Mouse (Mus musculus) E14TG2a.4 (cell line): Measurements from ENCODE around the gene Slc5a10.

Experiments
- H3K27me3 ChIP-seq: 2 replicates; pipeline ENCODE4 v1.6.1; 2014; ENCODE audit warnings: low read length, control low read depth; ENCODE audit not compliant: insufficient read depth
- H3K36me3 ChIP-seq: 2 replicates; pipeline ENCODE4 v1.6.1; 2014; ENCODE audit warnings: low read length, control low read depth; ENCODE audit not compliant: insufficient read depth
- H3K4me1 ChIP-seq: replicated peaks from 2 replicates; pipeline ENCODE4 v1.6.1; 2014; ENCODE audit warnings: low read depth, low read length, control low read depth
- H3K4me3 ChIP-seq: replicated peaks from 2 replicates; pipeline ENCODE4 v1.5.1; 2014; ENCODE audit warnings: mild to moderate bottlenecking, low read length
- H3K9me3 ChIP-seq: 2 replicates; pipeline ENCODE4 v1.6.1; 2014; ENCODE audit warnings: low read length, control low read depth
- CTCF ChIP-seq: conservative IDR thresholded peaks from 2 replicates; pipeline ENCODE4 v1.5.1; 2014; ENCODE audit warnings: low read length
- NANOG ChIP-seq: IDR thresholded peaks from 2 replicates; pipeline ENCODE4 v1.6.1; 2014; ENCODE audit warnings: borderline replicate concordance, low read length, mixed read lengths
- POU5F1 ChIP-seq: IDR thresholded peaks from 2 replicates; pipeline ENCODE4 v1.6.1; 2014; ENCODE audit warnings: low read length, borderline replicate concordance

Gene Slc5a10

DNA sequence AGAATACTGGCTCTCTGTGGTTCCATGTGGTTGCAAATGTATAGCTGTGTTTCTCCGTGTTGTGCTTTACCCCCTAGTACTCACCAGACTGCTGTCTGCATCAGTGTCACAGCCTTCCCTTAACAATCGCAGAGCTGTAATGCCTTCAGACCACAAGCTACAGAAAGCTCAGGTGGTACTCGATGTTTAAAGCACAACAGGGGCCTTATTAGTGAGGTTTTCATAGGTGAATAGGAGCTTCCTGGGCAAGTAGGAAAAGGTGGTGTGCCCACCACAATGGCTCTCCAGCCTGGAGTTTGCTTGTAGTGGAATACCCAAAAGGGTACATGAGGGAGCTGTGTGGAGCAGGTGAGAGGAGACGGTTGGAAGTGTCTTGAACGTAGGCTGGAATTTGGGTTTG lies 68.4 kb downstream of the Slc5a10 start:
- peaks cover 31% of the 10 kb centered on the region for H3K27me3 ChIP-seq
- no peaks in the 10 kb centered on the region for H3K9me3 ChIP-seq
- TF ChIP-seq CTCF (no peak), NANOG (no peak), POU5F1 (no peak)
- H3K4me3 ChIP-seq, result no peak overlapping the region
- peaks cover 16% of the 10 kb centered on the region for H3K4me1 ChIP-seq
- H3K36me3 ChIP-seq, result no peaks in the 10 kb centered on the region

- peaks cover 31% of the 10 kb centered on the region for H3K27me3 ChIP-seq
- H3K36me3 ChIP-seq, result no peaks in the 10 kb centered on the region
- H3K4me1 ChIP-seq, result peaks cover 8% of the 10 kb centered on the region; the same call in 1 of the 2 replicates
- TF ChIP-seq NANOG (no peak), POU5F1 (no peak), CTCF (no peak)
- H3K4me3 ChIP-seq, result no peak overlapping the region
- H3K9me3 ChIP-seq, result no peaks in the 10 kb centered on the region
Observed at GRCm38 (mm10) chr11:61650470-61651265, 70.0 kb downstream of the Slc5a10 start.

- no peaks in the 10 kb centered on the region for H3K36me3 ChIP-seq
- no peak overlapping the region for H3K4me3 ChIP-seq
- no peaks in the 10 kb centered on the region for H3K9me3 ChIP-seq
- peaks cover 27% of the 10 kb centered on the region for H3K27me3 ChIP-seq
- H3K4me1 ChIP-seq, result peaks cover 8% of the 10 kb centered on the region; the same call in 1 of the 2 replicates
- TF ChIP-seq POU5F1, result no peak
- TF ChIP-seq NANOG, result no peak
- no peak for TF ChIP-seq CTCF
Observed at GRCm38 (mm10) chr11:61649626-61650025, 71.0 kb downstream of the Slc5a10 start.

DNA sequence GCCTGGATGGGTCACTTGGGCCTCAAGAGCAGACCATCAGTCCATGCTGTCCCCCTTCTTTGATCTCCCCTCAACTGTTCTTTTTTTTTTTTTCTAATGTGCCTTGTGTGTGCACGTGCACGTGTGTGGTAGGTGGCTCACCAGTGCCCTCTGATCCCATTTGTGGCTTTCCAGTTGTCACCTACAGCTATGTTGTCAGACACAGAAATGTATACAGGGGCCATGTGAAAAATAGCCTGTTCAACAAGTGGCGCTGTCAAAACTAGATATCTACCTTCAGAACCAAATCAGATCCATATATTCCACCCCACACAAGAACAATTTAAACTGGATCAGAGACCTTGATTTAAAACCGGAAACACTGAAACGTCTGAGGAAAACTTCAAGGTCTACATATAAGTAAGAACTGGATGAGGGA lies 71.5 kb downstream of the Slc5a10 start:
- Histone ChIP-seq H3K4me1 (peaks cover 8% of the 10 kb centered on the region; the same call in 1 of the 2 replicates), H3K27me3 (peaks cover 24% of the 10 kb centered on the region), H3K9me3 (no peaks in the 10 kb centered on the region), H3K4me3 (no peak overlapping the region), H3K36me3 (no peaks in the 10 kb centered on the region)
- TF ChIP-seq CTCF (no peak), POU5F1 (no peak), NANOG (no peak)

GRCm38 (mm10) chr11:61648749-61649115 lies 71.9 kb downstream of the Slc5a10 start:
- no peak overlapping the region for H3K4me3 ChIP-seq
- TF ChIP-seq POU5F1, result no peak
- TF ChIP-seq CTCF, result no peak
- TF ChIP-seq NANOG, result no peak
- peaks cover 24% of the 10 kb centered on the region for H3K27me3 ChIP-seq
- H3K9me3 ChIP-seq, result no peaks in the 10 kb centered on the region
- H3K36me3 ChIP-seq, result no peaks in the 10 kb centered on the region
- peaks cover 8% of the 10 kb centered on the region; the same call in 1 of the 2 replicates for H3K4me1 ChIP-seq

DNA sequence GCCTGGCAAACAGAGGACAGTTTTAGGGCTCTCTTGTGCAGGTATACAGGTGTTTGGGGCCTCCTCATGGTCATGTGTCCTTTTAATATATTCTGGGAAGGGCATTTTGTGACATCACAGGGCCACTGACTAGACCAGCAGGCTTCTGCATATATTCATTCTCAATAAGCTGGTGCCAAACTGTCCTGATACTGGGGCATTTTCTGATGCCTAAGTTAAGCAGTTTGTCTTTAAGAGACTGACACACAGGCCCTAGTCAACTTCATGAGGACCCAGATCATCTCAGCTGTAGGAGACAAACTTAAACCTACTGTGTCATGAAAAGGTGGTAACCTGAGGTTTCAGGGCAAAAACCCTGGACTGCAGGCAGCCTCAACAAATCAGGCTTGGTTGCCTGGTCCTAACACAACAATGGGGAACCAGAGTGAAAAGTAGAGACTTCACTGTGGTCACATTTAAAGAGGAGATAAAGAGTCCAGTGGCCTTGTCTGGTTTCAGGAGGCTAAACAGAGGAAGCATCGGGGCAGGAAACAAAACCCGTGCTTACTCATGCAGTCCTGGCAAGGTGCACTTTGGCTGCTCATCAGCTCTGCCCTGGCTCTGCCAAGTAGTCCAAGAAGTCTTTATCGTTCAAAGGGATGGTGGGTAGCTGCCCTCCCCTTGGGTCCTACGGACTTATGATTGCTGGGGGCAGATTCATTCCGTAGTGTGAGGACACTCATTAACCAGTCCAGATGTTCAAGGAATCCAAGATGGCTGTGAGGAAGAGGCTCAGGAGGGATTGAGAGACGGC lies 72.5 kb downstream of the Slc5a10 start:
- Histone ChIP-seq H3K9me3 (no peaks in the 10 kb centered on the region), H3K36me3 (no peaks in the 10 kb centered on the region), H3K27me3 (peaks cover 22% of the 10 kb centered on the region), H3K4me3 (no peak overlapping the region), H3K4me1 (peaks cover 8% of the 10 kb centered on the region; the same call in 1 of the 2 replicates)
- TF ChIP-seq CTCF (no peak), NANOG (no peak), POU5F1 (no peak)

DNA sequence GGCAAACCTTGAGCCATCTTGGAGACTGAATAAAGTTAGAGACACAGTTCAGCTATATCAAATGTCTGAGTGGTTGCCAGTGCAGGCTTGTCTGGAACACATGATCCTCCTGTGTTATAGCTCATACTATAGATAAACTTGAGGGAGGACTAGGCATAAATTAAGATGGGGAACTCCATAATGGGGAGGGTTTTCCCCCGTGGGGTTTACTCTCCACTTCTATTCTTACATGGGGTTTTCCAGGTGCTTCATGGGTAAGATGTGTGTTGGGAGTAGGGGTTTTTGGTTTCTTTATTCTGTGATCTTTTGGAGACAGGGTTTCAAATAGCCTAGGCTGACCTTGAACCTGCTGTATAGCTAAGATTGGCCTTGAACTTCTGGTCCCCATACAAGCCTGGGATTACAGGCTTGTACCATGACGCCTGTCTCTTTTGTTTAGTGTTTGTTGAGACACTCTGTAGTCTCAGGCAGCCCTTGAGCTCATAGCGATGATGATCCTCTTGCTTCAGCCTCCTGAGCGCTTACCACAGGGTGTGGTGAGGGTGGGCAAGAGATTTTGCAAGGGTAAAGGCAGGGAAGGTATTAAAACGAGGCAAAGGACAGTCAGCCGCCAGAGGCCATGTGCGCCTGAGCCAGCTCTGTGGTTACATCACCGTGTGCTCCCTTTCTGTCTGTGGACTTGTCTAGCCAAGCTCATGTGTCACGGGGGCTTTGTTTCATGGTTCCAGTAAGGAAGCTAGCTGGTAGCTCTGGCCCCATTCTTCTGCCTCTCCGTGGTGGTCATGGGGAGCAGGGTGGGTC lies 73.3 kb downstream of the Slc5a10 start:
- H3K9me3 ChIP-seq, result no peaks in the 10 kb centered on the region
- peaks cover 8% of the 10 kb centered on the region; the same call in 1 of the 2 replicates for H3K4me1 ChIP-seq
- H3K36me3 ChIP-seq, result no peaks in the 10 kb centered on the region
- no peak overlapping the region for H3K4me3 ChIP-seq
- TF ChIP-seq POU5F1, result no peak
- no peak for TF ChIP-seq CTCF
- TF ChIP-seq NANOG, result no peak
- peaks cover 21% of the 10 kb centered on the region for H3K27me3 ChIP-seq

DNA sequence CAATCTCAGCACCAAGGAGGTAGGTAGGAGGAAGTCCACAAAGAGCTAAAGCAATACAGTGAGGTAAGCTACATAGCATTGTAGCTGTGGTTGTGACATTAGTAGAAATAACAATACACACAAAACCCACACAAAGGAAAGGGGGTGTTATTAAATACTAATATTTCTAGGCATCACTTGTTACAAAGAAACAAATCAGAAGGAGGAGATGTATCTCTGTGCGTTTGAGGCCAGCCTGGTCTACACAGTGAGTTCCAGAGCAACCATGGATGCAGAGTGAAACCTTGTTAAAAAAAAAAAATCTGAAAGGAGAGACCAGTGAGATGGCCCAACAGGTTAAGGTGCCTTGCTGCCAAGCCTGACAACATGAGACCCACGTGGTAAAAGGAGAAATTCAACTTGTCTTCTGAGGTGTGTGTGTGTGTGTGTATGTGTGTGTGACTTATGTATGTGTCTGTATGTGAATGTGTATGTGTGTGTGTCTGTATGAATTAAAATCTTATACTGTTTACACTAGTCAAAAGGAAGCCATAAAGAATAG lies 74.1 kb downstream of the Slc5a10 start:
- H3K9me3 ChIP-seq, result no peaks in the 10 kb centered on the region
- TF ChIP-seq CTCF (no peak), POU5F1 (no peak), NANOG (no peak)
- H3K4me3 ChIP-seq, result no peak overlapping the region
- peaks cover 8% of the 10 kb centered on the region; the same call in 1 of the 2 replicates for H3K4me1 ChIP-seq
- H3K27me3 ChIP-seq, result peaks cover 27% of the 10 kb centered on the region
- no peaks in the 10 kb centered on the region for H3K36me3 ChIP-seq
